Mouse (Mus musculus) embryo, embryonic 9.5 days (tissue): ENCODE data around the gene Cpm.
A peak's percentile ranks its signal among the peaks of the same experiment; 100 is the strongest.
"Not testable (repeated sequence)": the region's sequence is repeated elsewhere in the genome, so short reads cannot be mapped to it uniquely, and the experiment has no call there.

Experiments used
- DNase-seq: peaks from one replicate; pipeline ENCODE4 v3.0.0-alpha.2; 2017; ENCODE audit errors: extremely low spot score

The Cpm gene

DNA sequence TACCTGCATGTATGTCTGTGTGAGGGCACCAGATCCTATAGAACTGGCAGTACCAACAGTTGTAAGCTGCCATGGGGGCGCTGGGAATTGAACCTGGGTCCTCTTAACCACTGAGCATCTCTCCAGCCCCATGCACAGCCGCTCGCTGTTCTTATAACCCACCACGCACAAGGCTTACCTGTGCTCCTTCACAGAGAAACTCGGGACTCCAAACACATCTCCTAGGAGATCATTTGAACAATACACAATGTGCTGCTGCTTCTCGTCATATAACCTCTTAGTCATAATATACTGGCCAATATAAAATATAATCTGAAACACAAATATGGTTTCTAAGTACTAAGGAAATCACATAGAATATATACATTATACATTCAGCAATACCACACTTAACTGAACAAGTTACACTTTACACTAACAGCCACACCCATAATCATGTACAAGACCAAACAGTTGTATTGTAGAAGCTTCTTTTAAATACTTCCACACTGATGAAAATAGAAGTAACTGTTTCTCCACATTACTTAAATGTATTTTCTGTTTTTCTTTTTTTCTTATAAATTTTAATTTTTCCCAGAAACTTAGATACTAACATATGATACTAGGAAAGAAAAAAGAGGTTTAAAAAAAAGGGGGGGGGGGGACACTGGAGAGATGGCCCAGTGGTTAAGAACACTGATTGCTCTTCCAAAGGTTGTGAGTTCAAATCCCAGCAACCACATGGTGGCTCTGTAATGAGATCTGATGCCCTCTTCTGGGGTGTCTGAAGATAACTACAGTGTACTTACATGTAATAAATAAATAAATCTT, 72.9 kb downstream of the Cpm start:
- DNase-seq: no peak

DNA sequence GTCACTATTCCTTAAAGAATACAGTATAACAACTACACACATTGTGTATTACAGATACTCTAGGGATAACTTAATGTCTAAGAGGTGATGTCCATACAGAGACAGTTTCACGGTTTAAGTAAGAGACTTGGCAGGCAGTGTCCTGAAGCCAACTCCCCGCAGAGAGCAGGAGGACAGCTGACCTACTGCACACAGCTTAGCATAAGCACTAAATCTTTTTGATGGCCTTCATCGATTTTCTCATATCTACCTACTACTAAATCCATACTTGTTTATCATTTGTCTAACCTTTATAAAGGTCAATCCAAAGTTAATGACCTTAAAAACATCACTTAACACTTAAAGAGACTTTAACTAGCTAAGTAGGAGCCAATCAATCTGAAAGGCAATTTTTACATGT, 74.2 kb downstream of the Cpm start:
- no peak for DNase-seq

DNA sequence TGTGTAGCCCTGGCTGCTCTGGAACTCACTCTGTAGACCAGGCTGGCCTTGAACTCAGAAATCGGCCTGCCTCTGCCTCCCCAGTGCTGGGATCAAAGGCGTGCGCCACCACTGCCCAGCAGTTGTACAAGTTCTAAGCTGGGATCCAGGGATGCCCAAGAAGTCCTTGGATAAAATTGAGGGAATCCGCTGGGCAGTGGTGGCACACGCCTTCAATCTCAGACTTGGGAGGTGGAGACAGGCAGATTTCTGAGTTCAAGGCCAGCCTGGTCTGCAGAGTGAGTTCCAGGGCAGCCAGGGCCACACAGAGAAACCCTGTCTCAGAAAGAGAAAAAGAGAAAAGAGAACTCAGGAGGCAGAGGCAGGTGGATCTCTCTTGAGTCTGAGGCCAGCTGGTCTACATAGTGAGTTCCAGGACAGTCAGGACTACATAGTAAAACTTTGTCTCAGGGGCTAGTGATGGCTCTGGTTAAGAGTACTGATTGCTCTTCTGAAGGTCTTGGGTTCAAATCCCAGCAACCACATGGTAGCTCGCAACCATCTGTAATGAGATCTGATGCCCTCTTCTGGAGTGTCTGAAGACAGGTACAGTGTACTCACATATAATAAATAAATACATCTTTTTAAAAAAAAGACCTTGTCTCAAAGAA, 75.1 kb downstream of the Cpm start:
- DNase-seq: not testable (repeated sequence)

DNA sequence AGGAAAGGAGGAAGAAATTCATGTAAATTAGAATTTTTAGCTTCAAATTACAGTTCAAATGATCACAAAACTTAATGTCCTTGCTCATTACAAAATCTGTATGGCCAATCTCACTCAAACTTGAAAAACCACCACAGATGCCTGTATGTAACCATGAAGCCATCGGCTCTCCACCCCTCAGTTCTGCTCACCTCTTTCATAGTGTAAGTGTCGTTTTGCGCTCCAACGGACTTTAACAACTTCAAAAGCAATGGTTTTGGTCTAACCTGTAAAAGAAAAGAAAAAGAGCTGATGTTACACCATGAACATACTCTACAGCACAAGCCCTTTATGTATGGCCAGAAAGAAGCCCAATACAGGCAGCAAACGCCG, 75.7 kb downstream of the Cpm start:
- no peak for DNase-seq

DNA sequence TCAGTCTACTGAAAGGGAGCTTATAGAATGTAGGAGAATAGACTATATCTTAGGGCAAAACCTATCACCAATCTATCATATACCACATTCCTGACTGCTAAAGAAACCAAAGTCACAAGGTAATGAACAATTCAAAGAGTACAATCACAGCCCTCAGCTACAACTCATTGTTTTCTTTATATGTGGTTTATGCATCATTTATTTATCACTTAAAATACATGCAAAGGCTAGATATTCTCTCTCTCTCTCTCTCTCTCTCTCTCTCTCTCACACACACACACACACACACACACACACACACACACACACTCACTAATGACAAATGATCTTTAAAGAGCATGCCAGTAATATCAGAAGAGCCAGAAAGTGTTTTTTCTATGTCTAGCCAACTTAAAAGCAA, 76.5 kb downstream of the Cpm start:
- no peak for DNase-seq

DNA sequence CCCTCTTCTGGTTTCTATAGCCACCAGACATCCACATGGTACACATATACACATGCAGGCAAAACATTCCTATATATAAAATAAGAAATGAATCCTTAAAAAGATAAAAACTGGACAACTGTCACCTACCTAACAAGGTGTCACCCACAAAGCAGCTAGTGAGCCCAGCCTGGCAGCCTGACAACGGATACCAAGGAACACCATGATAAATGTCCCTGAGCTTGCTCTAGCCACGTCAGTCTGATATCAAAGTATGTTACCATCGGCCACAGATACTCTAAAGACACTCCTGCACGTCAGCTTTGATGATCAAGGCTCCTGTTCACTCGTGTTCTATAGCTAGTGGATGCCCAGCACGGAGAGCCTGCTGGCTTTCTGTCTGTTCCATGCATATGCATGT, 77.1 kb downstream of the Cpm start:
- no peak for DNase-seq

DNA sequence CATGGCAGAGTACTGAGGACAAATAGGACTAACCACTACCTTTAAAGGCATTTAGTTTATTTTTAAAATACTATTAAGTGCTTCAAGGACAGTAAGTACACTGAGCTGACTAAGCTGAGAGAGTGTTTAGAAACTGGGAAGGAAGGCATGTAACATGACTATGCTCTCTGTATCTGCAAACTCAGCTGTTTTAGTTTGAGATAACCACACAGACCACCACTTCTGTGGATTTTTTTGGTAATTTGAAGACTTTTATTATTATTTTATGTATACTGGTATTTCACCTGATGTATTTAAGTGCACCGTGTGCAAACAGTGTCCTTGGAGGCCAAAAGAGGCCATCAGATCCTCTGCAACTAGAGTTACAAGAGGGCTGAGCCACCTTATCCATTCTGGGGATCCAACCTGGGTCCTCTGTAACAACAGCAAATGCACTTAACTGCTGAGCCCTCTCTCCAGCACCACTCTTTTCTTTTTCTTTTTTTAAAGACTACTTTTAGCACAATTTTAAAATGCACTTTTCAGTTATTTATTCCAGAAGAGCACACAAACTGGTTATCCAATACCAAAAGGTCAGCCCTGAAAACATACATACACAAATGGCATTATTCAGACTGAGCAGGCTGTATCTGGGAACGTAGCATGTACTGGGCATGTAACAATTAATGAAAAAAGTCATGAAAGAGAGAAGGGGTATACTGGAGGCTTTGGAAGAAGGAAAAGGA, 78.0 kb downstream of the Cpm start:
- DNase-seq: no peak

DNA sequence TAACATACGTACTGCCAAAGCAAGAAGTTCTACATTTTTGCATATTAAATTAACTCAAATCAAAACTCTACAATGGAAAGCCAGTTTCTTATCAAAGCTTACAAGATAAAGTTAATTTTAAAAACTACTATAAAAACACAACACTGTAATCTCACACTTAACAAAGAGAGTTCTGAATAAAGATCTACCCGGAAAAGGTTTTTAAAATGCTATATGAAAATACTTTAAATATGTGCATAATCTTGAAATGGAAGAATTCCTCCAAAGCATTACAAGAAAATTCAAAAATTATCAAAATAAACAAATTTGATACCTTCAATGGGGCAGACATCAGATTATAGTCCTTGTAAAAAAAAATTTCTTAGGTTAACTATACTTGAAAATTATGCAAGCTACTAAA, 79.1 kb downstream of the Cpm start:
- no peak for DNase-seq

DNA sequence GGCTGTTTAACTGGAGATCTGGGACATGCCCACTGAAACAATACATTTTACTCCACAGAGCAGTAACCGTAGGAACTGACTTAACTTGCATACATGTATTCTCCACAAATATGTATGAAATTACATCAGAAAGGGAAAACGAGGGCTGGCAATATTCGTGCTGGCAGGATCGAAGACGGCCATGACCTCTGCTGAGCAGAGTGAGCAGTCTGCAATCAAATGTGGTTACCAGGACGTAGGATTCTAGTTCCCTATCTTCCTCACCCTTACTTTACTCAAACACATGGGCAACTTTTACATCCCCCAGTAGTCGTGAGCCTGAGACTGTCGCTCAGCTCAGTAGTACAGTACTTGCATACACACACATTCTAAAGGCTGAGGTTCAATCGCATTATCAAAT, 79.6 kb downstream of the Cpm start:
- DNase-seq: no peak

DNA sequence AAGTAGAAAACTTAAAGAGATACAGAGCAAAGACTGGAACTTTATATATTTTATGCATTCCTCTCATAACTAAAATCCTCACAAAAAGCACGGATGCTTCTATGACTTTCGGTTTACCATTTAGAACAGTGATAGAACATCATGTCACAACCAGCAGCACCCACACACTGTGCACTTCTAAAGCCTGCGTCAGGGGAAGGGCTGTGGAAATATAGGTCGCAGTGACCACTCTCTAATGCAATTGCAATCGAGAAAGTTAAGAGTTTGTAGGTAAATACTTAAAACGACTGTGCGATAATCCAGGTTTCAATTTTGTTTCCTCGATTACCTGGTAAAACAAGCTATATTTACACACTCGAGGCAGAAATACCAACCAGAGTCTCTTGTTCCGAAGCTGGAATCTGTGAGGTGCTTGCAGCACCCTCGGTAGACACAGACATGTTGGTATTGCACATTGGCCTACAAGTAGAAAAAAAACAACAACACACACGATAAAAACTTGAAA, 80.1 kb downstream of the Cpm start:
- DNase-seq: no peak

DNA sequence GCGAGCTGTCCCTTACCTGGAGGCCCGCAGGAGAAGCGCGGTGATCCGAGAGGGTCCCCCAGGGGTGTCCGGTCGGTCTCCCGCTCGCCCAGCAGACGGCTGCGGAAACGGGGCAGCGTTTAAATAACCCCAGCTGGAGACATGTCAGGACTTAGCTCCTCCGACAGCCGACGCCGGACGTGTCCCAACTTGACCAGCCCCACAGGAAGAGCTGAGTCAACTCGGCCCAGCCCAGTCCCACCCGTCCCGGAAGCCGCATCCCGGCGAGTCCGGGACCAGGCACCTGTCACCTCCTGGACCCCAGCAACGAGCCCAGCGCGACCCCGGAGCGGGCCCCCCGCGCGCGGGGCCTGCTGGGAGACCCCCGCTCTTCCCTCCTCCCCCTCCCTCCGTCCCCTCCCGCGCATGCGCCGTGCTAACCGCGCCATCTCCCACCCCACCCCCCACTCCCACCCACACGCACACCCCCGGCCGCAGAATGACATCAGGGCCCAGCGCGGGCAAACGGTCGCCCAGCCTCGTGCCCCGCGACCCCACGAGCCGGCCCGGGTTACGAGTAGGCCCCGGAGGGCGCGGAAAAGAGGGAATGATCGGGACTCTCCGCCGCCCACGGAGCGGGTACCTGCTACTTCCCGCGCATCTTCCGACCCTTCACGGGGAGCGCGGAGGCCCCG, 80.8 kb downstream of the Cpm start:
- peak; percentile 89 for DNase-seq

DNA sequence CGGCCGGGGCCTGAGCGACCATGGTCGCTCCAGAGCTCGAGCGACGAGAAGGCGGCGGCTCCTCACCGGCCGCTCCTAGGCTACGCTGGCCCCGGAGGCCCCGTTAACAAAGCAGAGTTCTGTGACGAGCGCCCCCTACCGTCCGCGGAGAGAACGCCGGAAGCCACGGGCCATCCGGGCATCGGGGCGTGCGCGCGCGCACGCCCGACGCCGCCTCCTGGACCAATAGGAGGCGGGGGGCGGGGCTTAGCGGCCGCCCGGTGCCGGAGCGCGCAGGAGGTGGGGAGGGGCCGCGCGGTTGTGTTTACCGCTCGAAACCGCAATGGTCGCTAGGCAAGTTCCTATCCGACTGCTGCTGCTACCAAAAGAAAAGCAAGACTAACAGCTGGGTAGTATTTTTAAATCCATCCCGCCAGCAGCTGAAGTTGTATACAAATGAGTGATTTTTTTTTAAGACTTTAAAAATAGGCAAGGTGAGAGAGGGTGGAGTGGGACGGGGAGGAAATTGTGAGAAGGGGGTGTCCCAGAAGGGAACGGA, 81.4 kb downstream of the Cpm start, which contains the start of gene Mdm2:
Mdm2 (minus strand) TSS at position 155 of the 538 bp plus-strand sequence.
- peak; percentile 96 for DNase-seq

DNA sequence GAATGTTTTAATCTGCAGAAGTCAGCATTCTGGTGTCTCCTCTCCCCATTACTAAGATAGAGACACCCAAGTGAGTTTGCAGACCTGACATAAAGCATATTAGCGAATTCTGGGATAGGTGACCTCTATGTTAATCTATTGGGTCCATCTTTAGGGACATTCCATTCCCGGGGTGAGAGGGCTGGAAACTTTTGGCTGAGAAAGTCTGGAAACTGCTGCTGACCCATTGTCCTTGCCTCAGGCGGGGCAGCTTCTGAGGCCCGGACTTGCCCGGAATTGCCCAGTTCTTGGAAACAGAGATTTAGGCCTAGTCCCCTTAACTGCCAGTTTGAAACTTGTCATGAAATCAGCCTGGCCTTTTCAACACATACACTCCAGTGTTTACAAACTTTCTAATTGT, 82.1 kb downstream of the Cpm start:
- no peak for DNase-seq

DNA sequence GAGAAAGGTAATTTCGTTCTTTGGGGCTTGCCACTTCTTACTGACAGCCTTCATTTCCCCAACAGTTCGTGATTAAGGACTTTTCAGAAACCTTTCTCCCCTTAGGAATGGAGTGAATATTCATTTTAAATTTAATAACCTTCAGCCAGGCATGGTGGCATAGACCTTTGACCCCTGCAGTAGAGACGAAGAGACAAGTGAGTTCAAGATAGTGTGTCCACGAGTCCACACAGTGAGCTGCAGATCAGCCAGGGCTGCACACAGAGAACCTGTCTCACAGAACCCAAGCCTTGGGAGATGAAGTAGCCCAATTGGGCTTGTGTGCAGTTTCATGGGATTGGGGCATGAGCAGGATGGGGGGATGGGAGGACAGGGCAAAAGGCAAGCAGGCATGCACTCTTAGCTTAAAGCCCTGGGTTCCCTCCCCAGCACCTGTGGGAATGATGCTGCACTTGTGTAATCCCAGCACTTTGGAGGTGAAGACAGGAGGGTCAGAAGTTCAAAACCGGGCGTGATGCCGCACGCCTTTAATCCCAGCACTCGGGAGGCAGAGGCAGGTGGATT, 83.0 kb downstream of the Cpm start:
- DNase-seq: no peak

DNA sequence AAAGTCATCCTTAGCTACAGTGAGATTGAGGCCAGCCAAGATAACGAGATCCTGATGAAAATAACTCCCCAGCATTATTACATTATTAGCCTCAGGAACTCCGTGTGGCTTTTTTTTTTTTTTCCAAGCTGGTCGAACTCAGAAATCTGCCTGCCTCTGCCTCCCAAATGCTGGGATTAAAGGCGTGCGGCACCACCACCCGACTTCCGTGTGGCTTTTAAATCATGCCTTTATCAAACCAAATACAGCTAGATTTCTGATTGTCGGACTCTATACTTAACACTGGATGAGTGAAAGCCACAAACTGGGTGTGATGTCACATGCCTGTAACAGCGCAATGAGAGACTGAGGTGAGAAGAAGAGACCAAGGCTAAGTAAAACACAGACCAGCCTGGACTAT, 83.6 kb downstream of the Cpm start:
- DNase-seq: no peak

DNA sequence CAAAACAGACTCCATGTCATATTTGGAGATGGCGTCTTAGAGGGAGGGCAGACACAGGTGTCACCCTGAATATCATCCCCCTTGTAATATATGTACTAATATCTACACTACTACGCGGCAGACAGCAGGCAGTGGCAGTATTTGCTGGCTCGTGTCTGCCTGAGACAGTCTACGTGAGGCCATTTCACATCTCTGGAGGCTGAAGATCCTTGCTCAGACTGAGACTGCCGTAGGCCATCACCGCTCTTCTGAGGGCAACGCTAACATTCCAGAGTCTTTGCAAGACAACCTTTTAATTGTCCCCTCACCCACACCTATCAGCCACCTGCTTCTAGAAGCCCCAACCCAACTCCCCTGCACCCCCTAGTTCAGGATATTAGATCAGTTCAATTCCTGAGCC, 84.2 kb downstream of the Cpm start:
- DNase-seq: no peak

DNA sequence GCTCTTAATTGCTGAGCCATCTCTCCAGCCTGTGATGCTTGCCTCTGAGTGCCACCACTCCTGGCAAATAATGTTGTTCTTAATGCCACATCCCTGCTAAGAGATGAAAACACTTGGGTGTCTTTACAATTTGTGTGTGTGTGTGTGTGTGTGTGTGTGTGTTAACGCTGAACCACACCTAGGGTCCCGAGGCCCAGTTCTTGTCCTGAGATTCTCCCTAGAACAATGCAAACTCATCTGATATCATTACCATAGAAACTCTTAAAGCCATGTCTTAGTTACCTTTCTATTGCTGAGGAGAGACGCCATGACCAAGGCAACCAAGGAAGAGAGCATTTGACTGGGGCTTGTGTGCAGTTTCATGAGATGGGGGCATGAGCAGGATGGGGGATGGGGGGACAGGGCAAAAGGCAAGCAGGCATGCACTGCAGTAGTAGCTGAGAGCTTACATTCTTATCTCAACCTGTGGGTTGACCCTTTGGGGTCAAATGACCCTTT, 84.8 kb downstream of the Cpm start:
- no peak for DNase-seq

DNA sequence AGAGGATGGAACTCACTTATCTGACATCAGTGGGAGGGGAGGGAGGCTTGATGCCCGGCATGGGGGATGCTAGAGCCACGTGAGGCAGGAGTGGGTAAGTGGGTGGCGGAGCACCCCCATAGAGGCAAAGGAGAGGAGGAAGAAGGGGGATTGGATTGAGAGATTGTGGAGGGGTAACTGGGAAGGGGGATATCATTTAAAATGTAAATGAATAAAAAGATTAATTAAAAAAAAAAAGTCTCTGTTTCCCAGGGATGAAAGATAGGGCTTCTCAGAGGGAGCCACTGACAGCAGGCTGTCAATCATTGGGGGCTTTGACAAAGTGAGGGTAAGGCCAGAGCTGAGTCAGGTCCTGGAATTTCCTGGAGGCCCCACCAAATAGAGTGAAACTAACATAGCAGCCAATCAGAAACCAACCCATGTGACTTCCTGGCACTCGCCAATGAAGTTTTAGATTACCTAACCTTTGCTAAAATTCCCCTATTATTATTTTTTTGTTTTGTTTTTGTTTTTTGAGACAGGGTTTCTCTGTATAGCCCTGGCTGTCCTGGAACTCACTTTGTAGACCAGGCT, 85.7 kb downstream of the Cpm start:
- DNase-seq: no peak

DNA sequence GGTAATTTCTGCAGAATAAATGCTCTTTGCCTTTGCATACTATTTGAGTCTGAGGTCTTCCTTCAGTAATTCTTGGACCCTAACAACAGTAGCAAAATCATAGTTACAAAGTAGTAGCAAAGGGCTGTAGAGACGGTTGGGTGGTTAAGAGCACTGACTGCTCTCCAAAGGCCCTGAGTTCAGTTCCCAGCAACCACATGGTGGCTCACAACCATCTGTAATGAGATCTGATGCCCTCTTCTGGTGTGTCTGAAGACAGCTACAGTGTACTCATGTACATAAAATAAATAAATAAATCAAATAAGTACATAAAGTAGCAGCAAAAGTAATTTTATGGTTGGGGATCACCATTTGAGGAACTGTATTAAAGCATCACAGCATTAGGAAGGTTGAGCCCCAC, 86.4 kb downstream of the Cpm start:
- DNase-seq: not testable (repeated sequence)

DNA sequence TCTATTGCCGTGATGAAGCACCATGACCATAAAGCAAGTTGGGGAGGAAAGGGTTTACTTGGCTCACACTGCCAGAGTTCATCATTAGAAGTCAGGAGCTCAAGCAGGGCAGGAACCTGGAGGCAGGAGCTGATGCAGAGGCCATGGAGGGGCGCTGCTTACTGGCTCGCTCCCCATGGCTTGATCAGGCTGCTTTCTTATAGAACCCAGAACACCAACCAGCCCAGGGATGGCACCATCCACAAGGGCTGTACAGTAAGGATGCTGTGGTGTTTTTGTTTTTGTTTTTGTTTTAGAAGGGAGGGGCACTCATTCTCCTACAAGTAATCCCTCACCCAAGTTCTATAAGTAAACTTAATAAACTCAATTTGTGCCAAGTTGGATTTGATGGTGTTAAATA, 87.4 kb downstream of the Cpm start:
- DNase-seq: no peak

DNA sequence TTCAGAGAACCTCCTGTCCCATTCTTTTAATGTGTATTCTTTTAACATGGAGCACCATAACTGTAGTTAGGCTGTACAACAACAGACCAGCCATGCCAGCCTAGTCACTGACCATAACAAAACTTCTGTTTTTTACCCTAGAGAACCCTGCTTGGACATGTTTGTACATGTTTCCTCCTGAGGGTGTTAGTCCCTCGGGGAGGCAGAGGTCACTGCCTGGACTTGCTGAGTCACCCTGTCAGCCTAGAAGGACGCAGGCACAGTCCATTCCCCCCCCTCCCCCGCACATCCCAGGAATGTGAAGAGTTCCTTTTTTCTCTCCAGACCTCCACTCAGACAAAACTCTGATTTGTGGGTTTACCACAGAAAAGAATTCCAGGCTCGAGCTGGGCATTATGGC, 88.3 kb downstream of the Cpm start:
- DNase-seq: peak; percentile 57
